Mouse (Mus musculus) embryonic facial prominence, embryonic 15.5 days (tissue): Measurements from ENCODE around the gene Efna4. TPM values are rescaled to one million over a fixed set of nuclear protein-coding genes. Genes with fewer than 3 reads are reported as not detected.

ENCODE experiments used
- ATAC-seq: fragments of 200-750 bp; cut with Nextera tagmentation; 2 replicates; pipeline ENCODE4 v1.8.0; 2017; ENCODE audit warnings: low read depth, moderate TSS enrichment; ENCODE audit not compliant: insufficient number of reproducible peaks, low FRiP score, low TSS enrichment
- H3K27ac ChIP-seq: fragments of 300-500 bp; sonication (generic); replicated peaks from 2 replicates; pipeline ENCODE4 v1.5.1; 2015; ENCODE audit warnings: mild to moderate bottlenecking, inconsistent platforms
- H3K27me3 ChIP-seq: fragments of 300-500 bp; sonication (generic); 2 replicates; pipeline ENCODE4 v1.6.1; 2015; ENCODE audit warnings: inconsistent platforms
- H3K36me3 ChIP-seq: fragments of 300-500 bp; sonication (generic); 2 replicates; pipeline ENCODE4 v1.6.1; 2015; ENCODE audit warnings: mild to moderate bottlenecking, inconsistent platforms
- H3K4me1 ChIP-seq: fragments of 300-500 bp; sonication (generic); 2 replicates; pipeline ENCODE4 v1.6.1; 2015; ENCODE audit warnings: inconsistent platforms
- H3K4me2 ChIP-seq: fragments of 300-500 bp; sonication (generic); replicated peaks from 2 replicates; pipeline ENCODE4 v1.6.1; 2015; ENCODE audit warnings: mild to moderate bottlenecking, inconsistent platforms
- H3K4me3 ChIP-seq: fragments of 300-500 bp; sonication (generic); replicated peaks from 2 replicates; pipeline ENCODE4 v1.5.1; 2015; ENCODE audit warnings: mild to moderate bottlenecking, inconsistent platforms
- H3K9ac ChIP-seq: fragments of 300-500 bp; sonication (generic); 2 replicates; pipeline ENCODE4 v1.6.1; 2015; ENCODE audit warnings: inconsistent platforms
- H3K9me3 ChIP-seq: fragments of 300-500 bp; sonication (generic); replicated peaks from 2 replicates; pipeline ENCODE4 v1.6.1; 2016; ENCODE audit warnings: inconsistent platforms
- WGBS: fragments of 180-500 bp; shearing (Covaris S2); methylation state at CpG from one replicate; pipeline ENCODE4 v1.1.7; 2015; 5-methylcytosine and 5-hydroxymethylcytosine counted together
- polyA plus RNA-seq: library from polyadenylated mRNA; unstranded; fragments of >200 nt; fragmentation: Nextera tagmentation; extraction: Ambion mirVana; gene quantifications from 2 replicates; pipeline ENCODE4 v1.2.1, GENCODE M21; 2015

Gene Efna4
- polyA plus RNA-seq, 1 experiment from 2014 or later, result 31.0 TPM

DNA sequence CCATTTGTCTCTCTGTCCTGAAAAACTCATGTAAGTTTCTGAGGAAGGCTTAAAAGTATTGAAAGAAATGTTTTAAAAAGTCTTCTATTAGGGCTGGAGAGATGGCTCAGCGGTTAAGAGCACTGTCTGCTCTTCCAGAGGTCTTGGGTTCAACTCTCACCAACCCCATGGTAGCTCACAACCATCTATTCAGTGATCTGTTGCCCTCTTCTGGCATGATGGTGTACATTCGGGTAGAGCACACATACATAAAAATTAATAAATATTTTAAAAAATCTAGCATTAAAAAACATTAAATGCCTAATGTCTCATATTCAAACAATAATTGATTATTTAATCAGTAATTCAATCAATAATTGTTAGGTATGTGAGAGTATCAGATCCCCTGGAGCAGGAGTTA is 37.3 kb downstream of the Efna4 start:
- no peak overlapping the region for H3K27ac ChIP-seq
- H3K4me1 ChIP-seq, result peaks cover 26% of the 10 kb centered on the region
- 70% methylated on average over 2 of the region's 2 CpGs for WGBS
- H3K4me2 ChIP-seq, result no peak overlapping the region
- no peak overlapping the region for H3K4me3 ChIP-seq
- no peaks in the 10 kb centered on the region for H3K9me3 ChIP-seq
- no peak for ATAC-seq
- no peaks in the 10 kb centered on the region for H3K27me3 ChIP-seq
- no peaks in the 10 kb centered on the region for H3K36me3 ChIP-seq
- H3K9ac ChIP-seq, result no peak overlapping the region

DNA sequence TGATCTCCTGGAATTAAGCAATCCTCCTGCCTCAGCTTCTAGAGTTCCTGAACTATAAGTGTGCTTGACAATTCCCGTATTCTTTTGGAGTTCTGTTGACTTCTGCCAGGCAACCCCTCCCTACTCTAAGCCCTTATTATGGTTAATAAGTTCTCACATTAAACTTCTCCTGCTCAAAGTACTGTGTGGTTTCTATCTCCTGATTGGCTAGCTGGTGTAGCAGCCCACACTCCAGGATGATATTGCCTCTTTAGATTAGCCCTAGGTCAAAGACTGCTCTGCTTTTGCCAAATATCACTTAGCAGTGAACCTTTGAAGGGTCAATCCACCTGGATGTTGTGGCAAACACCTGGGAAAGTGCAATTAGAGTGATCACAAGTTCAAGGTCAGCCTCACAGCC is 37.8 kb downstream of the Efna4 start:
- Histone ChIP-seq H3K27me3 (no peaks in the 10 kb centered on the region), H3K36me3 (no peaks in the 10 kb centered on the region), H3K4me3 (peak overlapping the region; percentile 25), H3K9me3 (no peaks in the 10 kb centered on the region), H3K27ac (no peak overlapping the region), H3K9ac (0 out of 2 replicates have a peak overlapping the region, but pooled peaks have one; percentile 7), H3K4me1 (peaks cover 21% of the 10 kb centered on the region), H3K4me2 (peak overlapping the region; percentile 57)
- WGBS, result 33% methylated on average over 1 of the region's 1 CpGs
- no peak for ATAC-seq

DNA sequence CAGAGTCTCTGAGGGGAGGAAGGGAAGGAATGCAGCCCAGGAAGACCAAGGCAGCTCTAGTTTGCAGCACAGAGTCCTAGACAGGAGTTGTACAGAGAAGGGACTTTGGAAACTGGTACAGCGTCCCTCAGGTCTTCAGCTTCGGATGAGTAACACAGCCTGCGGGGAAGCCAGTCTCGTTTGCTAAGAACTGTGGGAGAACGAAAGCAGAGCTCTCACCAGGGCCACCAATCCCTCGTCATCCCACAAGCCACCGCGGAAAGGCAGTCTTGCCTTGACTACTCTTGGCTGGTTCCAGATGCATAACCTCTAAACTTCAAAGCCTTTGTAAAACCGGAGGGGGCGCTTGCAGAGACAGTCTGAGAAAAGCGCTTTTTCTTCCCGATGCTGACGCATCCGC is 38.3 kb downstream of the Efna4 start:
- no peak for ATAC-seq
- Histone ChIP-seq H3K27ac (no peak overlapping the region), H3K9ac (0 out of 2 replicates have a peak overlapping the region, but pooled peaks have one; percentile 7), H3K36me3 (no peaks in the 10 kb centered on the region), H3K27me3 (no peaks in the 10 kb centered on the region), H3K4me3 (peak overlapping the region; percentile 25), H3K4me2 (peak overlapping the region; percentile 57), H3K4me1 (peaks cover 18% of the 10 kb centered on the region; the same call in 1 of the 2 replicates), H3K9me3 (no peaks in the 10 kb centered on the region)
- WGBS, result 3% methylated on average over 14 of the region's 14 CpGs

DNA sequence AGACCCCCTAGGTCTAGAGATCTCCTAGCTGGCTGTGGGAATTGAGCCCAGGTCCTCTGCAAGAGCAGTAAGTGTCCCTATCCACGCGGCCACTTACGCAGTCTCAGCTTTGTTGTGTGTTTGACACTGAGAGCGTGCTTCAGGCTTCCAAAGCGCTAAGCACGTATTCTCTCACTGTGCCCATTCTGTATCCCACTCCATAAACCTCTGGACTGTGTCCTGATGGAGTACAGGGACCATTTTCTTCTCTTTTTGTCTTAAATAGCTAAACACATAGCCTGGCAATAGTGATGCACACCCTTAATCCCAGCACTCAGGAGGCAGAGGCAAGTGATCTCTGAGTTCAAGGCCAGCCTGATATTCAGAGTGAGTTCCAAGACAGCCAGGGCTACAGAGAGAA is 38.9 kb downstream of the Efna4 start:
- whole genome bisulfite sequencing, result 83% methylated on average over 6 of the region's 6 CpGs
- Histone ChIP-seq H3K27ac (no peak overlapping the region), H3K4me2 (peak overlapping the region; percentile 57; the same call in 1 of the 2 replicates), H3K36me3 (no peaks in the 10 kb centered on the region), H3K4me1 (peaks cover 18% of the 10 kb centered on the region; the same call in 1 of the 2 replicates), H3K9ac (no peak overlapping the region), H3K4me3 (no peak overlapping the region; the same call in 1 of the 2 replicates), H3K27me3 (no peaks in the 10 kb centered on the region), H3K9me3 (no peaks in the 10 kb centered on the region)
- no peak for ATAC-seq

DNA sequence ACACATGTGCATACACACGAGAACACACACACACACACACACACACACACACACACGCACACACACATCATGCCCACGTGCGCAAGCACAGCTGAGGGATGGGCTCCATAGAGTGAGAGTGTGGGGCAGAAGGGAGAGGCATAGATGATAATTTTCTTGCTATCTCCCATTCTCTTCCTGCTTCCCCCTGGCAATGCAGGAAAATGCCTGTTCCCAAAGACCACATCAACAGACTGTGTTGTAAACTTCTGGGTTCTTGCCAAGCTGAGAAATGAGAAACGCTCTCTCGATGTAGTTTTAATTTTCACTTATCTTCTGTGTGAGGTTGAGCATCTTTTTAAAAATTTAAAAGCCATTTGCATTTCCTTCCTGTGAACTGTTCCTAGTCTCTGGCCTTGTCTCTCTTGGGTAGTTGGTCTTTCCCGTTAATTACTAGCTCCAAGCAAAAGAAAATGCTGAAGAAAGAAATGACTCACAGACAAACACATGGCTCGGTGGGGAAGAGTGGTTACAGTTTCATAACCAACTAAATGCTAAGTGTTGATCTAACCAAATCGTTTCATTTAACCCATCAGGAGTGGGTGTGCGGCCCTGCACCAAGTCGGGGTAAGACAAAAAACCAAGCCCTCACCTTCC is 40.9 kb downstream of the Efna4 start:
- H3K36me3 ChIP-seq, result no peaks in the 10 kb centered on the region
- H3K4me2 ChIP-seq, result no peak overlapping the region
- H3K9me3 ChIP-seq, result no peaks in the 10 kb centered on the region
- no peak overlapping the region for H3K9ac ChIP-seq
- H3K27ac ChIP-seq, result no peak overlapping the region
- peaks cover 18% of the 10 kb centered on the region; the same call in 1 of the 2 replicates for H3K4me1 ChIP-seq
- no peaks in the 10 kb centered on the region for H3K27me3 ChIP-seq
- H3K4me3 ChIP-seq, result no peak overlapping the region
- WGBS, result 65% methylated on average over 11 of the region's 11 CpGs
- ATAC-seq, result no peak

DNA sequence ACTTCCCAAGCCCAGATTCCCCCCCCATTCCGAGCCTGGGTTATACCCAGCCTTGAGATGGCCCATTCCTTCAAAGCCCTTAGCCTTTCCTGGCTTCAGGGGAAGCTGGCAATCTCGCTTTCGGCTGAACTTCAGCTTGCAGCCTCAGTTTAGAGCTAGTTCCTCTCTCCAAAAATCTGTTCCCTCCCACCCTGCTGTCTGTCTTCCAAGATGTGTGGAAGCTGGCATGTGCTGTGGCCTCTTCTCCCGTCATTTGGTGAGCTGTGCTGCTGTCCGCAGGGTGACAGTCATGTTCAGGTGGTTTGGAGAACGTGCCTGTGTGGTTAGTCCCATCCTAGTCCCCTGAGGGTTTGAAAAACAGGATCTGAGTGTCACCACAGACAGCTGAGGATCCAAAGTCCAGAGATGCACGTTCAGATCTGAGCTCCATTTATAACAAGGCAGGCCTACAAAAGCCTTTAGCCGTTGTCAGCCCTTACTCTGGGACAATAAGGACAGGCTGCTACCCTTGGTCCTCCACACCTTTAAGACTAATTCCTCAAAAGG is 42.1 kb downstream of the Efna4 start:
- H3K4me2 ChIP-seq, result no peak overlapping the region
- H3K9ac ChIP-seq, result no peak overlapping the region
- H3K36me3 ChIP-seq, result no peaks in the 10 kb centered on the region
- no peak overlapping the region for H3K4me3 ChIP-seq
- ATAC-seq, result no peak
- peaks cover 26% of the 10 kb centered on the region; the same call in 1 of the 2 replicates for H3K4me1 ChIP-seq
- H3K9me3 ChIP-seq, result no peaks in the 10 kb centered on the region
- H3K27ac ChIP-seq, result no peak overlapping the region
- WGBS, result 67% methylated on average over 8 of the region's 8 CpGs
- H3K27me3 ChIP-seq, result no peaks in the 10 kb centered on the region

DNA sequence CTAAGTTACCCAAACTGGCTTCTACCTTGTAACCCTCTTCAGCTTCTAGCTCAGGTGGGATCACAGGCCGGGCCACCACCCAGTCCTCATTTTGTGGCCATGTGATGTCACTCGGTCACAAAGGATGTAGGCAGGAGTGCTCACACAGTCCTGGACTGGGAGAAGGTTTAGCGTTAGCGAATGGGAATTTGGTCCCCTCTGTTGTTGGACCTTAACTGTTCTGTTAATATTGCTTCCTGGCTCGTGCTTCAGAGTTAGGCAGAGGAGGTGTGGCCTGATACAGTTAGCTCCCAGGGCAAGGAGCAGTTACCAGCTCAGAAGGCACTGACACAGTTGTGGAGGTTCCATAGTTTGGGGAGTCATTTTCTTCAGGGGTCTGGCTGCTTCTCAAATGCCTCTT is 43.6 kb downstream of the Efna4 start:
- H3K27ac ChIP-seq, result no peak overlapping the region
- no peak overlapping the region for H3K9ac ChIP-seq
- H3K27me3 ChIP-seq, result no peaks in the 10 kb centered on the region
- no peak overlapping the region for H3K4me2 ChIP-seq
- no peaks in the 10 kb centered on the region for H3K9me3 ChIP-seq
- no peaks in the 10 kb centered on the region for H3K36me3 ChIP-seq
- H3K4me1 ChIP-seq, result peaks cover 16% of the 10 kb centered on the region; the same call in 1 of the 2 replicates
- ATAC-seq, result no peak
- no peak overlapping the region for H3K4me3 ChIP-seq
- 79% methylated on average over 5 of the region's 5 CpGs for WGBS

DNA sequence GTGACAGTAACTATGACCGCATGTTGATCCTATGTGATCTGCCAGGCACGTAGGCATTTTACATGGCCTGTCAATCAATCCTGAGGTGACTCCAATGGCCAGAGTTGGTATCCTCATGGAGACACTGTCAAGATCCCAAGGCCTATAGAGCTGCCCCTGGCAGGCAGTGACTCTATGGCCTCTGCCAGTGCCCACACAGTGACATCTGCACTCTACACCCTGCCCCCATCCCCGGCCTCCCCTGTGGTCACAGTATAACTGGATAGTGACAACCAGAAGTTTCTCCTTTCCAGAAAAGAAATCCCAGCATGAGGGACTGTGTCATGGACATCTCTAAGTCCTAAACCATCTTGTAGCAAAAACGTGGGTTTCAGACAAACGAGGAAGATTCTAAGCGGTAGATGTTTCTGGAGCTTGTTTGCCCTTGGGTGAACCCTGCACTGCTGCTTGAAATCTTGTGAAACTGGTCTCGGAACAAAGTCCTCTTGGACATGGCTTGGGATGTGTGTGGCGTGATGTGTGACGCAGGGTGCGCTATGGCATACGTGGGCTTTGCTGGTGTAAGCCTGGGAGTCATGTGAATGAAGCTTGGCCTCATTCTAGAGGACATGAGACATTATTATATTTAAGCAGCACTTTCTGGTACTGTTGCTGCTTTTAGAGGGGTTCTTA is 44.4 kb downstream of the Efna4 start:
- no peaks in the 10 kb centered on the region for H3K27me3 ChIP-seq
- no peaks in the 10 kb centered on the region for H3K9me3 ChIP-seq
- no peak overlapping the region for H3K4me3 ChIP-seq
- no peak overlapping the region for H3K9ac ChIP-seq
- WGBS, result 90% methylated on average over 11 of the region's 11 CpGs
- H3K4me1 ChIP-seq, result peaks cover 13% of the 10 kb centered on the region; the same call in 1 of the 2 replicates
- no peaks in the 10 kb centered on the region for H3K36me3 ChIP-seq
- H3K27ac ChIP-seq, result no peak overlapping the region
- ATAC-seq, result no peak
- no peak overlapping the region for H3K4me2 ChIP-seq

DNA sequence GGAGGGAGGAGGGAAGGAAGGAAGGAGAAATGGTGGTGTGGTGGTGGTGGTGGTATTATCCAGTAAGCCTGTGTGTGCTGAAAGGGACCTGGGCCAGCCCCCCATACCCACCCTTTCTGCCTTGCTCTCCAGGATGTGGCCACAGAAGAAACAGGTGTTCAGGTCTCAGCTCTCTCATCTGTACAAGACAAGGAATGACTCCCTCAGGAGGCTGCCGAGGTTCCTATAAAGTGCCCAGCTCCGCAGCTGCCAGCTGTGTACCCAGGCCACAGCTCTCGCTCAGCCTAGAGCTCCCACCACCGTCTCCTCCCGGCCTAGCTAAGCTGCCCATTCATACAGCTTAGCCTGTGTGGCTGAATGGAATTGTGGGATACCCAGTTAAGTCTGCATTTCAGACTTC is 45.5 kb downstream of the Efna4 start:
- H3K27me3 ChIP-seq, result no peaks in the 10 kb centered on the region
- WGBS, result 70% methylated on average over 5 of the region's 5 CpGs
- no peak overlapping the region for H3K4me2 ChIP-seq
- H3K9ac ChIP-seq, result no peak overlapping the region
- no peak for ATAC-seq
- no peak overlapping the region for H3K4me3 ChIP-seq
- peaks cover 13% of the 10 kb centered on the region; the same call in 1 of the 2 replicates for H3K4me1 ChIP-seq
- H3K36me3 ChIP-seq, result no peaks in the 10 kb centered on the region
- no peaks in the 10 kb centered on the region for H3K9me3 ChIP-seq
- H3K27ac ChIP-seq, result no peak overlapping the region

DNA sequence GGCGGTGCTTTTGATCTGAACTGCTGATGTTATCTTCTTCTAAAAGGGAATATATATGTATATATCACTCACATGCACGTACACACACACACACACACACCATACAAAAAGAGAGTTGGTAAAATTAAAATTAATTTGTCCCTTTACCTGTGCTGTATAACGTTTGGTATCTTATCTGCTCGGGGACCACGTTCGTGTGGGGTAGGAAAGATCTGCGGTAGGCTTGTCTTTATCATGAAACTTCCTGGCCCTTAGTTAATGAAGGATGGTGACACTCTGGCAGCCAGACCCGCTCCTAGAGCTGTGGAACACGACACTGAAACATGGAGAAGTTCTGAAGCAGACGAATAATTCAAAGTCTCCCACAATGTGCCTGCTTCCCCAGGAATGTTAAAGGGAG is 46.0 kb downstream of the Efna4 start:
- Histone ChIP-seq H3K36me3 (no peaks in the 10 kb centered on the region), H3K4me3 (no peak overlapping the region), H3K9me3 (no peaks in the 10 kb centered on the region), H3K4me2 (no peak overlapping the region), H3K9ac (no peak overlapping the region), H3K27ac (no peak overlapping the region), H3K4me1 (peaks cover 15% of the 10 kb centered on the region), H3K27me3 (no peaks in the 10 kb centered on the region)
- no peak for ATAC-seq
- 60% methylated on average over 10 of the region's 10 CpGs for WGBS

DNA sequence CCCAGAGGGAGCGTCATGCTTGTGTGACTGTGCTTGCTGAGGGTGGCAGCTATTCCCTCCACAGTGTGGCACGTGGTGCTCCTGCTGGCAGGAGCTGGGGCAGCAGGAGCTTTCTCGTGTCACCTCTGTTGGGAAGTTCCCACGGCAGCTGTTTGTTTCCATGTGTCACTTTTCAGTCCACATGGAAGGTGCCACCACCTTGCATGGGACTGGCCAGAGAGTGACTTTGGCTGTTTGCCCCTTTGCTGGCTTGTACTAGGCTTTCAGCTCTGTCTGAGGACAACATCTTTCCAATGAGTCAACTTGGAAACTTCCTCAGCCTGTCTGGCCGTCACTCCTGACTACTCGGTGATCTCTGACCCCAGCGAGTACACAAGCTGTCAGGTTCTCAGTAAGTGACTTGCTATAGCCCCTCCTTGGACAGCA is 49.3 kb downstream of the Efna4 start:
- no peaks in the 10 kb centered on the region for H3K27me3 ChIP-seq
- no peaks in the 10 kb centered on the region for H3K36me3 ChIP-seq
- no peak overlapping the region for H3K4me2 ChIP-seq
- H3K27ac ChIP-seq, result no peak overlapping the region
- H3K4me3 ChIP-seq, result no peak overlapping the region
- H3K9ac ChIP-seq, result no peak overlapping the region
- no peak for ATAC-seq
- peaks cover 26% of the 10 kb centered on the region for H3K4me1 ChIP-seq
- H3K9me3 ChIP-seq, result no peaks in the 10 kb centered on the region
- 53% methylated on average over 7 of the region's 7 CpGs for WGBS
